Mouse (Mus musculus) embryonic facial prominence, embryonic 14.5 days (tissue): ENCODE measurements around the gene Sgk2. TPM values are rescaled to one million over a fixed set of nuclear protein-coding genes. Genes with fewer than 3 reads are reported as not detected.
A peak's percentile ranks its signal among the peaks of the same experiment; 100 is the strongest.
"Not testable (repeated sequence)": the region's sequence is repeated elsewhere in the genome, so short reads cannot be mapped to it uniquely, and the experiment has no call there.

Source experiments
- ATAC-seq: fragments of 200-750 bp; cut with Nextera tagmentation; 2 replicates; pipeline ENCODE4 v1.8.0; 2017; ENCODE audit warnings: low read depth, moderate number of reproducible peaks, moderate TSS enrichment
- DNase-seq: peaks from one replicate; pipeline ENCODE4 v3.0.0-alpha.2; 2015; ENCODE audit warnings: low spot score
- H3K27ac ChIP-seq: fragments of 300-500 bp; sonication (generic); replicated peaks from 2 replicates; pipeline ENCODE4 v1.5.1; 2014; ENCODE audit warnings: low read depth, mild to moderate bottlenecking, low read length, moderate library complexity
- H3K27me3 ChIP-seq: fragments of 300-500 bp; sonication (generic); replicated peaks from 2 replicates; pipeline ENCODE4 v1.6.1; 2014; ENCODE audit warnings: low read length; ENCODE audit not compliant: control insufficient read depth, insufficient read depth
- H3K36me3 ChIP-seq: fragments of 300-500 bp; sonication (generic); 2 replicates; pipeline ENCODE4 v1.6.1; 2014; ENCODE audit warnings: low read length, mixed read lengths; ENCODE audit not compliant: control insufficient read depth, insufficient read depth
- H3K4me1 ChIP-seq: fragments of 300-500 bp; sonication (generic); 2 replicates; pipeline ENCODE4 v1.6.1; 2014; ENCODE audit warnings: antibody characterized with exemption, low read length; ENCODE audit not compliant: control insufficient read depth, insufficient read depth
- H3K4me2 ChIP-seq: fragments of 300-500 bp; sonication (generic); 2 replicates; pipeline ENCODE4 v1.6.1; 2014; ENCODE audit warnings: low read depth, mild to moderate bottlenecking, low read length, moderate library complexity, mixed read lengths
- H3K4me3 ChIP-seq: fragments of 300-500 bp; sonication (generic); 2 replicates; pipeline ENCODE4 v1.5.1; 2014; ENCODE audit warnings: low read depth, mild to moderate bottlenecking, low read length
- H3K9ac ChIP-seq: fragments of 300-500 bp; sonication (generic); 2 replicates; pipeline ENCODE4 v1.6.1; 2014; ENCODE audit warnings: low read depth, mild to moderate bottlenecking, low read length, moderate library complexity, mixed read lengths
- H3K9me3 ChIP-seq: fragments of 300-500 bp; sonication (generic); 2 replicates; pipeline ENCODE4 v1.6.1; 2016; ENCODE audit warnings: low read length; ENCODE audit not compliant: control insufficient read depth
- WGBS: fragments of 180-500 bp; shearing (Covaris S2); extraction: QIAGEN DNeasy Blood & Tissue Kit; methylation state at CpG from one replicate; pipeline ENCODE4 v1.1.7; 2014; 5-methylcytosine and 5-hydroxymethylcytosine counted together
- polyA plus RNA-seq: library from polyadenylated mRNA; unstranded; fragments of >200 nt; fragmentation: Nextera tagmentation; extraction: Ambion mirVana; gene quantifications from 2 replicates; pipeline ENCODE4 v1.2.1, GENCODE M21; 2014

Sgk2 gene
- polyA plus RNA-seq, 1 experiment from 2014 or later: not detected

- H3K4me2 ChIP-seq: peak overlapping the region; percentile 99
- ATAC-seq (no peak), DNase-seq (no peak)
- 27% methylated on average over 5 of the region's 5 CpGs for WGBS
- no peaks in the 10 kb centered on the region for H3K27me3 ChIP-seq
- peak overlapping the region; percentile 70 for H3K9ac ChIP-seq
- H3K27ac ChIP-seq: no peak overlapping the region
- no peaks in the 10 kb centered on the region for H3K36me3 ChIP-seq
- H3K4me1 ChIP-seq: peaks cover 7% of the 10 kb centered on the region; the same call in 1 of the 2 replicates
- peak overlapping the region; percentile 77 for H3K4me3 ChIP-seq
- no peaks in the 10 kb centered on the region for H3K9me3 ChIP-seq
Measured at GRCm38 (mm10) chr2:163055715-163056114, 68.6 kb downstream of the Sgk2 start.

GRCm38 (mm10) chr2:163056584-163056983, 69.5 kb downstream of the Sgk2 start:
- H3K9me3 ChIP-seq: no peaks in the 10 kb centered on the region
- H3K27me3 ChIP-seq: no peaks in the 10 kb centered on the region
- no peak for DNase-seq
- H3K27ac ChIP-seq: no peak overlapping the region
- H3K4me3 ChIP-seq: no peak overlapping the region
- WGBS: 82% methylated on average over 9 of the region's 9 CpGs
- no peak overlapping the region for H3K4me2 ChIP-seq
- no peaks in the 10 kb centered on the region for H3K36me3 ChIP-seq
- no peak overlapping the region for H3K9ac ChIP-seq
- ATAC-seq: no peak
- H3K4me1 ChIP-seq: peaks cover 7% of the 10 kb centered on the region; the same call in 1 of the 2 replicates

- ATAC-seq, H3K9ac ChIP-seq, H3K27ac ChIP-seq, H3K27me3 ChIP-seq, H3K36me3 ChIP-seq, H3K9me3 ChIP-seq, H3K4me3 ChIP-seq, H3K4me2 ChIP-seq, H3K4me1 ChIP-seq, DNase-seq: not testable (repeated sequence)
- 84% methylated on average over 6 of the region's 7 CpGs for WGBS
Measured at GRCm38 (mm10) chr2:163058981-163059380, 71.9 kb downstream of the Sgk2 start.

DNA sequence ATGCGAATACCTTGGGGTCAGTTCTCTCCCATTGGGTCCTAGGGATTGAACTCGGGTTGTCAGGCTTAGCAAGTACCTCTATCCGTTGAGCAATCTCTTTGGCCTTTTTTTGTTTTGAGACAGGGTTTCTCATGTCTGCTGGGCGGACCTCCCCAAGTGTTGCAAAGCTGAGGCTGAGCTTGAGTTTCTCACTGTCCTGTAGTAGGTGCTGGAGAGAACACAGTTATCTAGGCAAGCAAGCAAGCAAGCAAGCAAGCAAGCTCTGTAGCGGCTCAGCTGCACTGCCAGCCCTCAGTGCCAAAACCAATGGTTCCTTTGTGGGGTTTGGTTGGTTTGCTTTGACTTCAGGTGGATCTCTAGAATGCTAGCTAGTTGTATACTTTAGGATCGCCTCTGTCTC, 73.5 kb downstream of the Sgk2 start:
- Histone ChIP-seq H3K27me3 (no peaks in the 10 kb centered on the region), H3K4me1 (peaks cover 3% of the 10 kb centered on the region; the same call in 1 of the 2 replicates), H3K4me3 (no peak overlapping the region), H3K36me3 (peaks cover 10% of the 10 kb centered on the region), H3K9ac (no peak overlapping the region), H3K9me3 (no peaks in the 10 kb centered on the region), H3K27ac (no peak overlapping the region), H3K4me2 (no peak overlapping the region)
- 80% methylated on average over 6 of the region's 6 CpGs for WGBS
- no peak for DNase-seq
- ATAC-seq: no peak

- no peaks in the 10 kb centered on the region for H3K4me1 ChIP-seq
- 82% methylated on average over 8 of the region's 8 CpGs for WGBS
- no peak for ATAC-seq
- no peaks in the 10 kb centered on the region for H3K27me3 ChIP-seq
- peaks cover 17% of the 10 kb centered on the region for H3K36me3 ChIP-seq
- H3K27ac ChIP-seq: no peak overlapping the region
- H3K4me3 ChIP-seq: no peak overlapping the region
- DNase-seq: no peak
- H3K9me3 ChIP-seq: no peaks in the 10 kb centered on the region
- H3K4me2 ChIP-seq: no peak overlapping the region
- H3K9ac ChIP-seq: no peak overlapping the region
Measured at GRCm38 (mm10) chr2:163061203-163062118, 74.3 kb downstream of the Sgk2 start.

- ATAC-seq (no peak), DNase-seq (no peak)
- H3K27me3 ChIP-seq: no peaks in the 10 kb centered on the region
- peaks cover 18% of the 10 kb centered on the region for H3K36me3 ChIP-seq
- no peaks in the 10 kb centered on the region for H3K4me1 ChIP-seq
- H3K4me3 ChIP-seq: no peak overlapping the region
- 78% methylated on average over 6 of the region's 6 CpGs for WGBS
- H3K9ac ChIP-seq: no peak overlapping the region
- H3K9me3 ChIP-seq: no peaks in the 10 kb centered on the region
- no peak overlapping the region for H3K4me2 ChIP-seq
- H3K27ac ChIP-seq: no peak overlapping the region
Measured at GRCm38 (mm10) chr2:163062119-163062508, 75.0 kb downstream of the Sgk2 start.

Other genes with a start within 250 kb of the Sgk2 start
- gene Srsf6, start 55.8 kb upstream of the Sgk2 start, polyA plus RNA-seq: 173 and 201 TPM in 2 replicates
- gene L3mbtl1, start 43.9 kb upstream of the Sgk2 start, polyA plus RNA-seq: 0.25 and 0.54 TPM in 2 replicates
- gene Ift52, start 30.0 kb downstream of the Sgk2 start, polyA plus RNA-seq: 40.6 and 48.6 TPM in 2 replicates
- 16.0 and 16.1 TPM in 2 replicates for gene Mybl2, start 67.4 kb downstream of the Sgk2 start, polyA plus RNA-seq
- not detected in 2 replicates for gene Gtsf1l, start 100.5 kb downstream of the Sgk2 start, polyA plus RNA-seq
- gene Tox2, start 215.8 kb downstream of the Sgk2 start, polyA plus RNA-seq: 4.2 and 5.1 TPM in 2 replicates